Mouse (Mus musculus): Measurements from ENCODE around the gene Tmem126b. TPM values are rescaled to one million over a fixed set of nuclear protein-coding genes. Genes with fewer than 3 reads are reported as not detected.

Tmem126b gene
- polyA plus RNA-seq, 1 experiment from 2014 or later, result 33.5 TPM

DNA sequence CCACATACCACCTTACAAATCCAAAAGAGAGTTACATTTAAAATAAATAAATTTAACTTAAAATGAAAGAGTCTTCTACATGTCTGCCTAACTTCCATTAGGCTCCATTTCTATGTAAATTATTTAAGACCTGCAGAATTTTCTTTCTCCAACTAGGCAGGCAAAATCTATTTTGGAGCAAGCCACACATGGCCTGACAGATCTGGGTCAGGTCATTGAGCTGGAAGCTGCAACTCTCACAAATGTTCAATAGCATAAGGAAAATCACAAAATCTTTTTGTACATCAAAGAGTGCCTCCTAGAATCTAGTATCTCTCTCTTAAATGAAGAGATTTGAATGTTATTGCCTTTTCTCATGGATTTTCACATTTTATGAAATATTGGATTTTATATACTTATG, 43.6 kb downstream of the Tmem126b start:
- Histone ChIP-seq H3K9ac (ENCODE audit: low read depth, low read length) (no peak overlapping the region), H3K27ac (ENCODE audit: low read depth, low read length) (no peak overlapping the region), H3K4me2 (replicated peaks; ENCODE audit: low read depth, low read length) (no peak overlapping the region), H3K4me3 (ENCODE audit: low read length) (no peak overlapping the region), H3K36me3 (ENCODE audit: control insufficient read depth, insufficient read depth, low read length) (no peaks in the 10 kb centered on the region), H3K27me3 (ENCODE audit: control insufficient read depth, insufficient read depth, low read length) (no peaks in the 10 kb centered on the region), H3K9me3 (ENCODE audit: control insufficient read depth, low read length) (no peaks in the 10 kb centered on the region), H3K4me1 (ENCODE audit: control insufficient read depth, insufficient read depth, low read length) (no peaks in the 10 kb centered on the region)
- ATAC-seq (ENCODE audit: low FRiP score, low TSS enrichment), result no peak

DNA sequence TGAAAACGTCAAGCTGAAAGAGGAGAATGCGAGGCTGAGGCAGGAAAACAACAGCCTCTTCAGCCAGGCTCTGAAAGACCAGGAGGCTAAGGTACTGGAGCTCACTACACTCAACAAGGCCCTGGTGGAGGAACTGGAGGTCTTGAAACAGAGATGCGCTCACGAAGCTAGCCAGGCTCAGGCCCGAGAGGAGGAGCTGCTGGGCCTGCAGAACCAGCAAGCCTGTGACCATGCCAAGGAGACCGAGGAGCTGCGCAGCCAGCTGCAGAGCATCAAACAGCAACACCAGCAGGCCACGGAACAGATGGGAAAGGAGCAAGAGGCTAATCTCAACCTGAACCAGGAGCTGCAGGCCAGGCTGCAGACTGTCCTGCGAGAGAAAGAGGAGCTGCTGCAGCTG, 48.8 kb downstream of the Tmem126b start:
- peak overlapping the region; percentile 38 for H3K9ac ChIP-seq (ENCODE audit: low read depth, low read length)
- H3K9me3 ChIP-seq (ENCODE audit: control insufficient read depth, low read length), result no peaks in the 10 kb centered on the region
- no peak for ATAC-seq (ENCODE audit: low FRiP score, low TSS enrichment)
- H3K4me2 ChIP-seq (replicated peaks; ENCODE audit: low read depth, low read length), result peak overlapping the region; percentile 40
- WGBS, result 66% methylated on average over 9 of the region's 9 CpGs
- no peak overlapping the region for H3K27ac ChIP-seq (ENCODE audit: low read depth, low read length)
- H3K4me1 ChIP-seq (ENCODE audit: control insufficient read depth, insufficient read depth, low read length), result no peaks in the 10 kb centered on the region
- peak overlapping the region; percentile 35; the same call in 1 of the 2 replicates for H3K4me3 ChIP-seq (ENCODE audit: low read length)
- no peaks in the 10 kb centered on the region for H3K36me3 ChIP-seq (ENCODE audit: control insufficient read depth, insufficient read depth, low read length)
- H3K27me3 ChIP-seq (ENCODE audit: control insufficient read depth, insufficient read depth, low read length), result no peaks in the 10 kb centered on the region

DNA sequence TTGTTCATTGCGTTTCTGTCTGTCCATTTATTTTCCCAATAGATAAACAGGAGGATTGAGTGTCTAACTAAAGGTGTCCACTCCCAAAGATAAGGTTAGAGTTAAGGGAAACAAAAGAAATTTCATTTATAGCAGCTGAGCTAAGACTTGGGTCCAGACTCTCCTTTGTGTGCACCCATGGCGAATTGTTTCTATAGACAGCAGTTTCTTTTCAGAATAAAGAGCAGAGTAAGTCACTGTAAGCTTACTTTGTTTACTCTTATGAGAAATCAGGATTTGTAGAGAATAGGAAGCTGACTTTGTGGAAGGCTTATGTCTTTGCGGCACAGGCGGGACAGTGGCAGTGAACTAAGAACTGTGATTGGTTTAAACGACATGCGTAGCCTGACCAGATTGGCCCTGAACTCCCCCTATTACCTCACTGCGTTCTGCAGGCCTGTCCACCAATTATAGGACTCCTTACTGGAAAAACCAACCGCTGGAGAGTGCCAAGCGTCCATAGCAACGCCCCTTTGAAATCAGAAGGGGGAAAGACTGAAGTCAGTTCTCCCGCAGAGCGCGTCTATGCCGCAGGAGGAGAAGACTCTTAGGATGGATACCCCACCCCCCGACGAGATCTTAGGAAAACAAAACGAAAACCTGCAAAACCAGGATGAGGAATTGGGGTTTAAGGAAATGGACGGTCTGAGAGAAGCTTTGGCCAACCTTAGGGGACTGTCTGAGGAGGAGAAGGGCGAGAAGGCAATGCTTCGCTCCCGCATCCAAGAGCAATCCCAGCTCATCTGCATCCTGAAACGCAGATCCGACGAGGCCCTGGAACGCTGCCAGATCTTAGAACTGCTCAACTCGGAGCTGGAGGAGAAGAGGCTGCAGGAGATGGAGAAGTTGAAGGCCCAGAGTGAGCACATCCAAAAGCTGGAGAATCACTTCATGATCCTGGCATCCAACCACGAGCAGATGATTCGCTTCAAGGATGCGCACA, 49.5 kb downstream of the Tmem126b start, which contains the start of gene Ccdc89:
Gene Ccdc89, plus strand, starts transcription at position 558 of the 982 bp plus-strand sequence.
- no peak within 1 kb of the TSS for H3K27ac ChIP-seq (ENCODE audit: low read depth, low read length)
- no peaks in the 10 kb centered on the region for H3K9me3 ChIP-seq (ENCODE audit: control insufficient read depth, low read length)
- no peaks in the 10 kb centered on the region for H3K4me1 ChIP-seq (ENCODE audit: control insufficient read depth, insufficient read depth, low read length)
- ATAC-seq (ENCODE audit: low FRiP score, low TSS enrichment), result peak; percentile 100
- WGBS, result 21% methylated on average over 29 of the region's 29 CpGs
- no peaks in the 10 kb centered on the region for H3K36me3 ChIP-seq (ENCODE audit: control insufficient read depth, insufficient read depth, low read length)
- no peaks in the 10 kb centered on the region for H3K27me3 ChIP-seq (ENCODE audit: control insufficient read depth, insufficient read depth, low read length)
- H3K9ac ChIP-seq (ENCODE audit: low read depth, low read length), result peak within 1 kb of the TSS; percentile 38
- H3K4me2 ChIP-seq (replicated peaks; ENCODE audit: low read depth, low read length), result peak within 1 kb of the TSS; percentile 40
- peak within 1 kb of the TSS; percentile 35 for H3K4me3 ChIP-seq (ENCODE audit: low read length)

Other genes starting within 250 kb of the Tmem126b start
- not detected in 2 replicates for gene Ccdc83, start 210.2 kb downstream of the Tmem126b start, polyA plus RNA-seq (2014; fragmentation: Nextera tagmentation; extraction: Ambion mirVana)
- 3.8 and 9.2 TPM in 2 replicates for gene Sytl2, start 173.7 kb downstream of the Tmem126b start, polyA plus RNA-seq (2014; fragmentation: Nextera tagmentation; extraction: Ambion mirVana)
- gene Ccdc89, start 49.4 kb downstream of the Tmem126b start, polyA plus RNA-seq (2014; fragmentation: Nextera tagmentation; extraction: Ambion mirVana), result 1.8 and 2.4 TPM in 2 replicates
- gene Crebzf, start 33.3 kb downstream of the Tmem126b start, polyA plus RNA-seq (2014; fragmentation: Nextera tagmentation; extraction: Ambion mirVana), result 54.2 and 55.3 TPM in 2 replicates
- 113 and 132 TPM in 2 replicates for gene Tmem126a, start 18.8 kb downstream of the Tmem126b start, polyA plus RNA-seq (2014; fragmentation: Nextera tagmentation; extraction: Ambion mirVana)
- 0.97 and 1.0 TPM in 2 replicates for gene Dlg2, start 671 bp upstream of the Tmem126b start, polyA plus RNA-seq (2014; fragmentation: Nextera tagmentation; extraction: Ambion mirVana)